Mouse (Mus musculus): ENCODE measurements around the gene Dcun1d1. TPM values are rescaled to one million over a fixed set of nuclear protein-coding genes. Genes with fewer than 3 reads are reported as not detected.

Dcun1d1 gene
- polyA plus RNA-seq, 1 experiment from 2014 or later: 102 TPM

- Histone ChIP-seq H3K9ac (no peak overlapping the region), H3K27ac (ENCODE audit: low read depth) (no peak overlapping the region)
- 81% methylated on average over 2 of the region's 2 CpGs for WGBS
These were observed 29.2 kb upstream of the Dcun1d1 start for GRCm38 (mm10) chr3:35966493-35966892.

GRCm38 (mm10) chr3:35964928-35965327 is 27.7 kb upstream of the Dcun1d1 start:
- ATAC-seq (ENCODE audit: insufficient read depth) (no peak), DNase-seq (no peak)
- H3K4me3 ChIP-seq (ENCODE audit: low read depth, low read length): no peak overlapping the region
- no peaks in the 10 kb centered on the region for H3K9me3 ChIP-seq (ENCODE audit: low read depth, low read length)
- H3K27me3 ChIP-seq (ENCODE audit: insufficient read depth, low read length): no peaks in the 10 kb centered on the region
- H3K4me1 ChIP-seq (ENCODE audit: insufficient read depth): no peaks in the 10 kb centered on the region
- H3K36me3 ChIP-seq (ENCODE audit: insufficient read depth): peaks cover 34% of the 10 kb centered on the region
- no peak overlapping the region for H3K4me2 ChIP-seq
- no peak for TF ChIP-seq CTCF (IDR thresholded peaks at IDR 0.05; ENCODE audit: low read depth)
- no peak overlapping the region for H3K27ac ChIP-seq (ENCODE audit: low read depth)
- H3K9ac ChIP-seq: no peak overlapping the region
- WGBS: 68% methylated on average over 4 of the region's 4 CpGs

More at GRCm38 (mm10) chr3:35966493-35966892, 29.2 kb upstream of the Dcun1d1 start:
- H3K36me3 ChIP-seq (ENCODE audit: insufficient read depth): peaks cover 27% of the 10 kb centered on the region
- no peak overlapping the region for H3K4me3 ChIP-seq (ENCODE audit: low read depth, low read length)
- no peak for DNase-seq
- no peak for ATAC-seq (ENCODE audit: insufficient read depth)
- H3K9me3 ChIP-seq (ENCODE audit: low read depth, low read length): no peaks in the 10 kb centered on the region
- TF ChIP-seq CTCF (IDR thresholded peaks at IDR 0.05; ENCODE audit: low read depth): no peak
- no peak overlapping the region for H3K4me2 ChIP-seq
- H3K27me3 ChIP-seq (ENCODE audit: insufficient read depth, low read length): no peaks in the 10 kb centered on the region
- no peaks in the 10 kb centered on the region for H3K4me1 ChIP-seq (ENCODE audit: insufficient read depth)

- peaks cover 35% of the 10 kb centered on the region for H3K36me3 ChIP-seq (ENCODE audit: insufficient read depth)
- WGBS: 91% methylated on average over 5 of the region's 5 CpGs
These were observed 26.7 kb upstream of the Dcun1d1 start for GRCm38 (mm10) chr3:35963921-35964320.

GRCm38 (mm10) chr3:35963401-35963800 is 26.2 kb upstream of the Dcun1d1 start:
- DNase-seq: no peak
- Histone ChIP-seq H3K4me2 (no peak overlapping the region), H3K9me3 (ENCODE audit: low read depth, low read length) (no peaks in the 10 kb centered on the region), H3K9ac (no peak overlapping the region), H3K36me3 (ENCODE audit: insufficient read depth) (peaks cover 33% of the 10 kb centered on the region), H3K27ac (ENCODE audit: low read depth) (no peak overlapping the region), H3K4me1 (ENCODE audit: insufficient read depth) (no peaks in the 10 kb centered on the region), H3K4me3 (ENCODE audit: low read depth, low read length) (no peak overlapping the region), H3K27me3 (ENCODE audit: insufficient read depth, low read length) (no peaks in the 10 kb centered on the region)
- ATAC-seq (ENCODE audit: insufficient read depth): no peak
- TF ChIP-seq CTCF (IDR thresholded peaks at IDR 0.05; ENCODE audit: low read depth): no peak
- WGBS: 90% methylated on average over 4 of the region's 4 CpGs

More at GRCm38 (mm10) chr3:35963921-35964320, 26.7 kb upstream of the Dcun1d1 start:
- no peaks in the 10 kb centered on the region for H3K4me1 ChIP-seq (ENCODE audit: insufficient read depth)
- H3K9ac ChIP-seq: no peak overlapping the region
- no peaks in the 10 kb centered on the region for H3K27me3 ChIP-seq (ENCODE audit: insufficient read depth, low read length)
- ATAC-seq (ENCODE audit: insufficient read depth): no peak
- H3K4me3 ChIP-seq (ENCODE audit: low read depth, low read length): no peak overlapping the region
- H3K4me2 ChIP-seq: no peak overlapping the region
- H3K9me3 ChIP-seq (ENCODE audit: low read depth, low read length): no peaks in the 10 kb centered on the region
- no peak for TF ChIP-seq CTCF (IDR thresholded peaks at IDR 0.05; ENCODE audit: low read depth)
- no peak for DNase-seq
- no peak overlapping the region for H3K27ac ChIP-seq (ENCODE audit: low read depth)

GRCm38 (mm10) chr3:35962967-35963366 is 25.7 kb upstream of the Dcun1d1 start:
- Histone ChIP-seq H3K27ac (ENCODE audit: low read depth) (no peak overlapping the region), H3K9ac (no peak overlapping the region), H3K4me2 (no peak overlapping the region), H3K4me1 (ENCODE audit: insufficient read depth) (no peaks in the 10 kb centered on the region), H3K27me3 (ENCODE audit: insufficient read depth, low read length) (no peaks in the 10 kb centered on the region), H3K4me3 (ENCODE audit: low read depth, low read length) (no peak overlapping the region), H3K36me3 (ENCODE audit: insufficient read depth) (peaks cover 33% of the 10 kb centered on the region), H3K9me3 (ENCODE audit: low read depth, low read length) (no peaks in the 10 kb centered on the region)
- DNase-seq: no peak
- ATAC-seq (ENCODE audit: insufficient read depth): no peak
- 88% methylated on average over 5 of the region's 5 CpGs for WGBS
- TF ChIP-seq CTCF (IDR thresholded peaks at IDR 0.05; ENCODE audit: low read depth): no peak

GRCm38 (mm10) chr3:35957230-35957629 is 20.0 kb upstream of the Dcun1d1 start:
- Histone ChIP-seq H3K4me2 (no peak overlapping the region), H3K27ac (ENCODE audit: low read depth) (no peak overlapping the region), H3K27me3 (ENCODE audit: insufficient read depth, low read length) (no peaks in the 10 kb centered on the region), H3K4me1 (ENCODE audit: insufficient read depth) (no peaks in the 10 kb centered on the region), H3K4me3 (ENCODE audit: low read depth, low read length) (no peak overlapping the region), H3K9me3 (ENCODE audit: low read depth, low read length) (no peaks in the 10 kb centered on the region), H3K9ac (no peak overlapping the region), H3K36me3 (ENCODE audit: insufficient read depth) (peaks cover 14% of the 10 kb centered on the region; the same call in 1 of the 2 replicates)
- no peak for DNase-seq
- ATAC-seq (ENCODE audit: insufficient read depth): no peak
- WGBS: 93% methylated on average over 3 of the region's 3 CpGs
- no peak for TF ChIP-seq CTCF (IDR thresholded peaks at IDR 0.05; ENCODE audit: low read depth)

GRCm38 (mm10) chr3:35954901-35955575 is 17.8 kb upstream of the Dcun1d1 start:
- DNase-seq (no peak), ATAC-seq (ENCODE audit: insufficient read depth) (no peak)
- H3K27me3 ChIP-seq (ENCODE audit: insufficient read depth, low read length): no peaks in the 10 kb centered on the region
- H3K4me1 ChIP-seq (ENCODE audit: insufficient read depth): no peaks in the 10 kb centered on the region
- no peak overlapping the region for H3K4me3 ChIP-seq (ENCODE audit: low read depth, low read length)
- H3K36me3 ChIP-seq (ENCODE audit: insufficient read depth): peaks cover 4% of the 10 kb centered on the region; the same call in 1 of the 2 replicates
- H3K27ac ChIP-seq (ENCODE audit: low read depth): no peak overlapping the region
- TF ChIP-seq CTCF (IDR thresholded peaks at IDR 0.05; ENCODE audit: low read depth): no peak
- WGBS: 88% methylated on average over 11 of the region's 11 CpGs
- no peak overlapping the region for H3K4me2 ChIP-seq
- no peaks in the 10 kb centered on the region for H3K9me3 ChIP-seq (ENCODE audit: low read depth, low read length)
- no peak overlapping the region for H3K9ac ChIP-seq

Data from lung, embryonic 14.5 days (tissue).